ENCODE assay signal across 1 mouse cellular context in genomic region chr2:156007888-156008532, GRCm38 (mm10).
TF ChIP-seq lines count a peak whose summit lies in the region.

Gene 6430550D23Rik, minus strand, starts transcription at chr2:156007977.
Gene Ergic3, plus strand, starts transcription at chr2:156008045.

TF ChIP-seq in myocyte, 11 proteins besides CTCF, POLR2A, EP300 and RAD21 (continued from another document):
- no peak for TF ChIP-seq TCF12 (IDR thresholded peaks at IDR 0.05; ENCODE audit: insufficient read depth, poor library complexity, severe bottlenecking)
TF ChIP-seq in myocyte: peak in this region for 4.
